Mouse (Mus musculus) layer of hippocampus, adult 8-10 months (tissue): Measurements from ENCODE around the gene Fcho2. TPM values are rescaled to one million over a fixed set of nuclear protein-coding genes. Genes with fewer than 3 reads are reported as not detected.
"Not testable (repeated sequence)": the region's sequence is repeated elsewhere in the genome, so short reads cannot be mapped to it uniquely, and the experiment has no call there.

ENCODE experiments used
- DNase-seq, 2 experiments: peaks; one replicate each; pipeline ENCODE4 v3.0.0; 2022; ENCODE audit warnings: low spot score in 2 of 2
- total RNA-seq, 4 experiments: library from RNA; stranded (reverse); gene quantifications; 2 replicates each; pipeline ENCODE4 v1.2.4; 2022

Fcho2 gene
- 10 to 100 TPM; 39.9 to 52.4 (median 43.7) TPM for total RNA-seq

- peak; percentile 93 to 96 for DNase-seq
Observed at GRCm38 (mm10) chr13:98815147-98815785, at the start of gene Fcho2. Gene Fcho2 (minus strand): TSS chr13:98815449.

- no peak for DNase-seq
Observed at GRCm38 (mm10) chr13:98855291-98855690, 40.0 kb upstream of the Fcho2 start.

GRCm38 (mm10) chr13:98845794-98846193 lies 30.5 kb upstream of the Fcho2 start:
- no peak for DNase-seq

GRCm38 (mm10) chr13:98836423-98837088 lies 21.3 kb upstream of the Fcho2 start:
- no peak for DNase-seq

GRCm38 (mm10) chr13:98835740-98836139 lies 20.5 kb upstream of the Fcho2 start:
- no peak for DNase-seq

- no peak for DNase-seq
Observed at GRCm38 (mm10) chr13:98834723-98835122, 19.5 kb upstream of the Fcho2 start.

GRCm38 (mm10) chr13:98834199-98834598 lies 18.9 kb upstream of the Fcho2 start:
- no peak for DNase-seq

GRCm38 (mm10) chr13:98832451-98833450 lies 17.5 kb upstream of the Fcho2 start:
- DNase-seq: no peak

- not testable (repeated sequence) for DNase-seq
Observed at GRCm38 (mm10) chr13:98829026-98829425, 13.8 kb upstream of the Fcho2 start.

GRCm38 (mm10) chr13:98825574-98825973 lies 10.3 kb upstream of the Fcho2 start:
- DNase-seq: no peak

GRCm38 (mm10) chr13:98819094-98819493 lies 3.8 kb upstream of the Fcho2 start:
- no peak for DNase-seq

- DNase-seq: no peak
Observed at GRCm38 (mm10) chr13:98818205-98818604, 3.0 kb upstream of the Fcho2 start.

- DNase-seq: no peak
Observed at GRCm38 (mm10) chr13:98817766-98818165, 2.5 kb upstream of the Fcho2 start.

- not testable (repeated sequence) for DNase-seq
Observed at GRCm38 (mm10) chr13:98816981-98817660, 1.9 kb upstream of the Fcho2 start.

GRCm38 (mm10) chr13:98816571-98816970 lies 1.3 kb upstream of the Fcho2 start:
- no peak for DNase-seq

GRCm38 (mm10) chr13:98814275-98815040 lies 791 bp downstream of the Fcho2 start:
- peak in 1 of 2 experiments; percentile 30 for DNase-seq

- DNase-seq: no peak
Observed at GRCm38 (mm10) chr13:98813596-98814274, 1.5 kb downstream of the Fcho2 start.

- no peak for DNase-seq
Observed at GRCm38 (mm10) chr13:98813167-98813566, 2.1 kb downstream of the Fcho2 start.

GRCm38 (mm10) chr13:98812285-98812684 lies 3.0 kb downstream of the Fcho2 start:
- DNase-seq: no peak

- DNase-seq: no peak
Observed at GRCm38 (mm10) chr13:98810143-98810542, 5.1 kb downstream of the Fcho2 start.
